Mouse (Mus musculus) liver, embryonic 14.5 days (tissue): Measurements from ENCODE around the gene Rbm19. TPM values are rescaled to one million over a fixed set of nuclear protein-coding genes. Genes with fewer than 3 reads are reported as not detected.

Experiments used
- ATAC-seq: fragments of 200-750 bp; cut with Nextera tagmentation; 2 replicates; pipeline ENCODE4 v1.8.0; 2017; ENCODE audit warnings: moderate number of reproducible peaks, mild to moderate bottlenecking, moderate library complexity; ENCODE audit not compliant: insufficient read depth
- DNase-seq, 3 experiments: peaks; one replicate each; pipeline ENCODE4 v3.0.0-alpha.2; 2012 to 2013; ENCODE audit warnings: low read depth in 3 of 3, low spot score in 3 of 3
- H3K27ac ChIP-seq: fragments of 300-500 bp; sonication (generic); 2 replicates; pipeline ENCODE4 v1.5.1; 2014; ENCODE audit warnings: moderate library complexity, mild to moderate bottlenecking, control low read depth, inconsistent platforms
- H3K27me3 ChIP-seq: fragments of 300-500 bp; sonication (generic); 2 replicates; pipeline ENCODE4 v1.6.1; 2014; ENCODE audit warnings: mild to moderate bottlenecking, low read length, moderate library complexity; ENCODE audit not compliant: control insufficient read depth, insufficient read depth
- H3K36me3 ChIP-seq: fragments of 300-500 bp; sonication (generic); replicated peaks from 2 replicates; pipeline ENCODE4 v1.6.1; 2014; ENCODE audit warnings: low read depth; ENCODE audit not compliant: control insufficient read depth, insufficient read depth
- H3K4me1 ChIP-seq, 2 experiments: fragments of 200-500 bp in 1 of 2; fragments of 300-500 bp in 1 of 2; sonication (generic) in 1 of 2; replicated peaks; 2 replicates each; pipeline ENCODE4 v1.6.1; 2012 to 2014; ENCODE audit warnings: antibody characterized with exemption in 1 of 2, inconsistent platforms in 1 of 2, low read length in 1 of 2; ENCODE audit not compliant: control insufficient read depth in 2 of 2, insufficient read depth in 2 of 2
- H3K4me2 ChIP-seq: fragments of 300-500 bp; sonication (generic); 2 replicates; pipeline ENCODE4 v1.6.1; 2014; ENCODE audit warnings: low read depth, mild to moderate bottlenecking, control low read depth, moderate library complexity
- H3K4me3 ChIP-seq, 2 experiments: fragments of 200-500 bp in 1 of 2; fragments of 300-500 bp in 1 of 2; sonication (generic) in 1 of 2; 2 replicates each; pipeline ENCODE4 v1.5.1; 2012 to 2014; ENCODE audit warnings: low read depth in 2 of 2, low read length in 2 of 2, mild to moderate bottlenecking in 2 of 2, control low read depth in 1 of 2, inconsistent platforms in 1 of 2, moderate library complexity in 1 of 2; ENCODE audit not compliant: insufficient read depth in 1 of 2
- H3K9ac ChIP-seq: fragments of 300-500 bp; sonication (generic); replicated peaks from 2 replicates; pipeline ENCODE4 v1.6.1; 2014; ENCODE audit warnings: mild to moderate bottlenecking, control low read depth, moderate library complexity
- H3K9me3 ChIP-seq: fragments of 300-500 bp; sonication (generic); 2 replicates; pipeline ENCODE4 v1.6.1; 2016; ENCODE audit warnings: low read length, mixed read lengths; ENCODE audit not compliant: control insufficient read depth
- CTCF ChIP-seq: IDR thresholded peaks from 2 replicates; pipeline ENCODE4 v1.5.1; 2016; ENCODE audit warnings: antibody characterized with exemption, low read depth, control low read depth
- EP300 ChIP-seq: IDR thresholded peaks from 2 replicates; pipeline ENCODE4 v1.6.1; 2016; ENCODE audit warnings: antibody characterized with exemption, low read depth
- WGBS: fragments of 180-500 bp; shearing (Covaris S2); extraction: QIAGEN DNeasy Blood & Tissue Kit; methylation state at CpG from one replicate; pipeline ENCODE4 v1.1.7; 2014; ENCODE audit not compliant: insufficient replicate concordance; 5-methylcytosine and 5-hydroxymethylcytosine counted together
- polyA plus RNA-seq, 2 experiments: library from polyadenylated mRNA; depleted of rRNA in 1 of 2; stranded (reverse) in 1 of 2; unstranded in 1 of 2; fragments of >200 nt; fragmentation: Nextera tagmentation in 1 of 2; extraction: Ambion mirVana in 1 of 2; gene quantifications; 2 replicates each; pipeline versions ENCODE4 v1.2.1 to v1.2.3; 2012 to 2014

The Rbm19 gene
- polyA plus RNA-seq, 2 experiments = 6.8 to 11.1 TPM

DNA sequence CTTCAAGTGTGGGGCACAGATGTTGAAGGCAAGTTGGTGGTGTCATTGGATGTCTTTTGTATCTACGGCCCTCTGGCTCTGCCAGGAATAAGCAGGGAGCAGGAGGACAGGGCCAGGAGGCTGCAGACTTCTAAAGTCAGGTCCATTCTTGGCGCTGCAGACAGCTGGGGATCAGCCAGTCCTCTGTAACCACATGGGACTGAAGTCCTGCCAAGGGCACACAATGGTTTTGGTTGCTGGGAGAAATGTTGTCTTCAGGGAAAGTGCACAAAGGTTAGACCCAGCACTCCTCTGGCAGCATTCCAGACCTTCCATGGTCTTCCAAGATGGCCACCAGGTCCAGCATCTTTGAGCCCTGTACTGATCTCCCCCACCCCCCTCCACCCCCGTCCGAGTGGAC, 65.1 kb downstream of the Rbm19 start:
- no peaks in the 10 kb centered on the region for H3K9me3 ChIP-seq
- TF ChIP-seq CTCF (no peak), EP300 (no peak)
- no peak for ATAC-seq
- H3K4me1 ChIP-seq = no peaks in the 10 kb centered on the region
- no peak overlapping the region for H3K4me3 ChIP-seq
- H3K27me3 ChIP-seq = no peaks in the 10 kb centered on the region
- no peak overlapping the region for H3K9ac ChIP-seq
- no peak overlapping the region for H3K4me2 ChIP-seq
- no peak for DNase-seq
- no peaks in the 10 kb centered on the region; the same call in 1 of the 2 replicates for H3K36me3 ChIP-seq
- WGBS = 65% methylated on average over 4 of the region's 4 CpGs
- H3K27ac ChIP-seq = no peak overlapping the region

GRCm38 (mm10) chr5:120183321-120183720, 67.1 kb downstream of the Rbm19 start:
- Histone ChIP-seq H3K27ac (no peak overlapping the region), H3K36me3 (no peaks in the 10 kb centered on the region; the same call in 1 of the 2 replicates), H3K9ac (no peak overlapping the region), H3K27me3 (no peaks in the 10 kb centered on the region), H3K4me3 (no peak overlapping the region), H3K4me2 (no peak overlapping the region), H3K9me3 (no peaks in the 10 kb centered on the region), H3K4me1 (no peaks in the 10 kb centered on the region)
- ATAC-seq (no peak), DNase-seq (no peak)
- WGBS = 87% methylated on average over 8 of the region's 8 CpGs
- no peak for TF ChIP-seq EP300
- TF ChIP-seq CTCF = no peak

- H3K27ac ChIP-seq = no peak overlapping the region
- TF ChIP-seq CTCF = no peak
- TF ChIP-seq EP300 = no peak
- H3K4me2 ChIP-seq = no peak overlapping the region
- no peak for DNase-seq
- WGBS = 73% methylated on average over 7 of the region's 7 CpGs
- ATAC-seq = no peak
- H3K4me1 ChIP-seq = no peaks in the 10 kb centered on the region
- no peak overlapping the region for H3K4me3 ChIP-seq
- no peaks in the 10 kb centered on the region; the same call in 1 of the 2 replicates for H3K36me3 ChIP-seq
- H3K27me3 ChIP-seq = no peaks in the 10 kb centered on the region
- no peaks in the 10 kb centered on the region for H3K9me3 ChIP-seq
- no peak overlapping the region for H3K9ac ChIP-seq
These were observed 67.5 kb downstream of the Rbm19 start for GRCm38 (mm10) chr5:120183790-120184189.

DNA sequence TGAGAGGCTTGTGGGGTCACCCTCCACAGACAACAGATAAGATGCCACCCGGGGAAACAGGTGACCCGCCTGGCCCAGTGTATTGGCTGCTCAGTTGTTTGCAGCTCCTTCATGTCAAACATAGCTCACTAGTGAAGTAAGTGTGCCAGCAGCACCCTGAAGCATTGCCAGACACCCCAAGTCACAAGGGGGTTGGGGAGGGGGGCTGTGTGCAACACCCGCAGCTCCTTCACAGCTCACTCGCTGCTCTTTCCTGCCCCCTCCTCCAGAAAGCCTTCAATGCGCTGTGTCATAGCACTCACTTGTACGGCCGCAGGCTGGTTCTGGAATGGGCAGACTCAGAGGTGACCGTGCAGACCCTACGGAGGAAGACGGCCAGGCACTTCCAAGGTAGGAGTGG, 69.7 kb downstream of the Rbm19 start:
- Histone ChIP-seq H3K36me3 (no peaks in the 10 kb centered on the region), H3K4me2 (no peak overlapping the region), H3K9ac (no peak overlapping the region), H3K4me1 (no peaks in the 10 kb centered on the region), H3K27me3 (no peaks in the 10 kb centered on the region), H3K9me3 (no peaks in the 10 kb centered on the region), H3K4me3 (no peak overlapping the region), H3K27ac (no peak overlapping the region)
- ATAC-seq = no peak
- no peak for TF ChIP-seq CTCF
- no peak for TF ChIP-seq EP300
- 79% methylated on average over 10 of the region's 10 CpGs for WGBS
- DNase-seq = no peak

DNA sequence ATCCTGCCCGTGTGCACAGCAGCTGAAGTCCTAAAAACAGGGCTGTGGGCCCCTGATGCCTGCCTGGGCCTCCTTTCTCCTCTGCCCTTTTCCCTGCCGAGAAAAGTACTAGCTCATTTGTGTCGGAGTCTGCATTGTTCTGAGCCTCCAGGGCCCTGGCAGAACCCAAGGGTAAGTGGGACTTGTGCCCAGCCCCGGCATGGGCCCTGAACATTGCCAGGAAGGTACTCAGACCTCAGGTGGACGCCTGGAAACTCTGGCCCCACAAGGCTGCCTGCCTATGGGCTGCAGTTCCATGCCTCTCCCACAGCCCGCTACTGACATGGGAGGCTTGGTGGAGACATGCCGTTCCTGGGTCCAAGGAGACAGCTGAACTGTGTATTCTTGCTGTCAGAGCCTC, 72.3 kb downstream of the Rbm19 start:
- Histone ChIP-seq H3K9me3 (no peaks in the 10 kb centered on the region), H3K4me3 (no peak overlapping the region), H3K9ac (no peak overlapping the region), H3K4me2 (no peak overlapping the region), H3K4me1 (no peaks in the 10 kb centered on the region), H3K27me3 (no peaks in the 10 kb centered on the region), H3K36me3 (no peaks in the 10 kb centered on the region), H3K27ac (no peak overlapping the region)
- 67% methylated on average over 7 of the region's 7 CpGs for WGBS
- DNase-seq (no peak), ATAC-seq (no peak)
- TF ChIP-seq CTCF (no peak), EP300 (no peak)
